Mouse (Mus musculus): ENCODE measurements at regions not wholly inside any gene's neighbourhood (a gene's known extent, or its start where the extent isn't known, plus 50 kb on each side); places are given as distances from the start of the nearest gene placed in this dataset.

- no peak for TF ChIP-seq CTCF (IDR thresholded peaks at IDR 0.05; ENCODE audit: extremely low read depth, insufficient read depth, low read length)
- TF ChIP-seq POLR2A (IDR thresholded peaks at IDR 0.05; ENCODE audit: extremely low read depth, insufficient read depth, low read length): no peak
Observed at GRCm38 (mm10) chr3:83689068-83689976, 76.8 kb upstream of the Sfrp2 start.
